Mouse (Mus musculus) frontal cortex, postnatal 36 days (tissue): ENCODE measurements around the gene Zfp385b.

Source experiments
- DNase-seq, 2 experiments: peaks; one replicate each; pipeline ENCODE4 v3.0.0; 2022; ENCODE audit warnings: low spot score in 2 of 2

The Zfp385b gene

GRCm38 (mm10) chr2:77819539-77819938 lies at the start of gene Zfp385b:
TSS of gene Zfp385b (minus strand) at chr2:77819639.
- no peak for DNase-seq

GRCm38 (mm10) chr2:77863934-77864333 lies 44.5 kb upstream of the Zfp385b start:
- peak; percentile 25 to 46 for DNase-seq

GRCm38 (mm10) chr2:77863522-77863921 lies 44.1 kb upstream of the Zfp385b start:
- DNase-seq: peak; percentile 50 to 67

- DNase-seq: peak; percentile 53 to 73
These were observed 22.0 kb upstream of the Zfp385b start for GRCm38 (mm10) chr2:77841464-77841863.

- DNase-seq: no peak
These were observed 20.1 kb upstream of the Zfp385b start for GRCm38 (mm10) chr2:77839587-77839986.

- no peak for DNase-seq
These were observed 19.2 kb upstream of the Zfp385b start for GRCm38 (mm10) chr2:77838688-77839087.

GRCm38 (mm10) chr2:77835781-77836180 lies 16.3 kb upstream of the Zfp385b start:
- no peak for DNase-seq

- DNase-seq: no peak
These were observed 6.8 kb upstream of the Zfp385b start for GRCm38 (mm10) chr2:77826133-77826828.

GRCm38 (mm10) chr2:77823026-77823425 lies 3.6 kb upstream of the Zfp385b start:
- DNase-seq: no peak

GRCm38 (mm10) chr2:77817357-77817894 lies 2.0 kb downstream of the Zfp385b start:
- no peak for DNase-seq

- peak; percentile 56 to 58 for DNase-seq
These were observed 2.8 kb downstream of the Zfp385b start for GRCm38 (mm10) chr2:77816413-77817314.

- peak; percentile 65 to 66 for DNase-seq
These were observed 3.5 kb downstream of the Zfp385b start for GRCm38 (mm10) chr2:77815775-77816412.

GRCm38 (mm10) chr2:77814896-77815295 lies 4.5 kb downstream of the Zfp385b start:
- DNase-seq: no peak

GRCm38 (mm10) chr2:77813029-77813428 lies 6.4 kb downstream of the Zfp385b start:
- DNase-seq: no peak

GRCm38 (mm10) chr2:77810748-77811147 lies 8.7 kb downstream of the Zfp385b start:
- DNase-seq: no peak

GRCm38 (mm10) chr2:77804781-77805180 lies 14.7 kb downstream of the Zfp385b start:
- DNase-seq: no peak

GRCm38 (mm10) chr2:77802291-77802690 lies 17.1 kb downstream of the Zfp385b start:
- DNase-seq: no peak

- DNase-seq: no peak
These were observed 18.0 kb downstream of the Zfp385b start for GRCm38 (mm10) chr2:77801430-77801829.

- DNase-seq: no peak
These were observed 18.4 kb downstream of the Zfp385b start for GRCm38 (mm10) chr2:77801009-77801408.

- no peak for DNase-seq
These were observed 22.2 kb downstream of the Zfp385b start for GRCm38 (mm10) chr2:77797233-77797632.

GRCm38 (mm10) chr2:77795859-77796552 lies 23.4 kb downstream of the Zfp385b start:
- DNase-seq: peak in 1 of 2 experiments; percentile 57
